Mouse (Mus musculus) forebrain, embryonic 13.5 days (tissue): ENCODE data around the gene Ifit1. TPM values are rescaled to one million over a fixed set of nuclear protein-coding genes. Genes with fewer than 3 reads are reported as not detected.

ENCODE experiments used
- ATAC-seq: fragments of 200-750 bp; cut with Nextera tagmentation; 2 replicates; pipeline ENCODE4 v1.8.0; 2017
- H3K27ac ChIP-seq: fragments of 300-500 bp; sonication (generic); 2 replicates; pipeline ENCODE4 v1.5.1; 2015; ENCODE audit warnings: inconsistent platforms, mild to moderate bottlenecking, moderate library complexity
- H3K27me3 ChIP-seq: fragments of 300-500 bp; sonication (generic); 2 replicates; pipeline ENCODE4 v1.6.1; 2015; ENCODE audit warnings: mild to moderate bottlenecking, inconsistent platforms
- H3K36me3 ChIP-seq: fragments of 300-500 bp; sonication (generic); 2 replicates; pipeline ENCODE4 v1.6.1; 2015; ENCODE audit warnings: mild to moderate bottlenecking, inconsistent platforms; ENCODE audit not compliant: poor library complexity, severe bottlenecking
- H3K4me1 ChIP-seq: fragments of 300-500 bp; sonication (generic); 2 replicates; pipeline ENCODE4 v1.6.1; 2015; ENCODE audit warnings: inconsistent platforms
- H3K4me2 ChIP-seq: fragments of 300-500 bp; sonication (generic); 2 replicates; pipeline ENCODE4 v1.6.1; 2015; ENCODE audit warnings: inconsistent platforms, mild to moderate bottlenecking, moderate library complexity
- H3K4me3 ChIP-seq: fragments of 300-500 bp; sonication (generic); 2 replicates; pipeline ENCODE4 v1.5.1; 2015; ENCODE audit warnings: mild to moderate bottlenecking, inconsistent platforms
- H3K9ac ChIP-seq: fragments of 300-500 bp; sonication (generic); 2 replicates; pipeline ENCODE4 v1.6.1; 2015; ENCODE audit warnings: mild to moderate bottlenecking, inconsistent platforms
- H3K9me3 ChIP-seq: fragments of 300-500 bp; sonication (generic); replicated peaks from 2 replicates; pipeline ENCODE4 v1.6.1; 2016; ENCODE audit warnings: inconsistent platforms
- WGBS: fragments of 180-500 bp; shearing (Covaris S2); methylation state at CpG from one replicate; pipeline ENCODE4 v1.1.7; 2015; 5-methylcytosine and 5-hydroxymethylcytosine counted together
- polyA plus RNA-seq: library from polyadenylated mRNA; unstranded; fragments of >200 nt; fragmentation: Nextera tagmentation; extraction: Ambion mirVana; gene quantifications from 2 replicates; pipeline ENCODE4 v1.2.1, GENCODE M21; 2015

Ifit1 gene
- polyA plus RNA-seq, 1 experiment from 2014 or later, result 0.17 TPM

DNA sequence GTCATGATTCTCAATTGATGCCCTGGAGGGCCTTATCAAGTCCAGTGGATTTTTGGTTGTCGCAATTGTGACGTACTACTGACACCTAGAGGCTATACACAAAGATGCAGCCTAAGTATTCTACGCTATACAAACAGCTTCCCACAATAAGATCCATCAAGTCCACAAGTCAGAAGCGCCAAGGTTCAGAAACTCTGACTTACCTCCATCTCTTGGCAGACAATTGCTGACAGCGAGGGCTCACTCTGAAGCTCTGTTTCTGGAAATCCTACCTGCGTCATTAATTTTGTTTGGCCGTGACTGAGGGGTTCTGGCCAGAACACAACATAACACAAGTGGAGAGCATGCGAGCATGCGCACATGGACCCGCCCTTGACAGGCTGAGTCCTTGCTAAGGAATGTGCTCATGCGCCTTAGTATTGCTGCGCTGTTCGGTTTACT lies 21.4 kb downstream of the Ifit1 start:
- 20% methylated on average over 13 of the region's 13 CpGs for WGBS

DNA sequence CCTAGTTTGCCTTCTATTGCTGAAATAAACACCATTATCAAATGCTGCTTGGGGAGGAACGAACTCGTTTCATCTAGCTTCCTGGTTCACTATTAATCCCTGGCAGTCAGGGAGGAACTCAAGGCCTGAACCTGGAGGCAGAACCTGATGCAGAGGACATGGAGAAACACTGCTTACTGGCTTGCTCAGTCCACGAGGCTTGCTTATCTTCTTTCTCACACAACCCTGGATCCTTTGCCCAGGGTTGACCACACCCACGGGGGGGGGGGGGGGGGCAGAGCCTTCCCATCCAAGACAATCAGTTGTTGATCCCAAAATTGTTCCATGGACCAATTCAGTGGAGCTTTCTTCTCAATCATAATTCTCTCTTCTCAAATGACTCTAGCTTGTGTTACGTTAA lies 22.1 kb downstream of the Ifit1 start:
- Histone ChIP-seq H3K4me3 (no peak overlapping the region), H3K4me1 (no peaks in the 10 kb centered on the region), H3K27me3 (no peaks in the 10 kb centered on the region), H3K27ac (no peak overlapping the region), H3K9me3 (no peaks in the 10 kb centered on the region), H3K9ac (no peak overlapping the region), H3K36me3 (no peaks in the 10 kb centered on the region), H3K4me2 (peak overlapping the region; percentile 57; the same call in 1 of the 2 replicates)
- peak; percentile 23; the same call in 1 of the 2 replicates for ATAC-seq
- 47% methylated on average over 5 of the region's 5 CpGs for WGBS

More for the DNA sequence above, 21.4 kb downstream of the Ifit1 start:
- peak overlapping the region; percentile 57 for H3K4me2 ChIP-seq
- no peak overlapping the region for H3K27ac ChIP-seq
- H3K27me3 ChIP-seq, result no peaks in the 10 kb centered on the region
- H3K4me1 ChIP-seq, result no peaks in the 10 kb centered on the region
- peak overlapping the region; percentile 37 for H3K4me3 ChIP-seq
- H3K36me3 ChIP-seq, result no peaks in the 10 kb centered on the region
- peak; percentile 96 for ATAC-seq
- H3K9ac ChIP-seq, result no peak overlapping the region
- no peaks in the 10 kb centered on the region for H3K9me3 ChIP-seq

DNA sequence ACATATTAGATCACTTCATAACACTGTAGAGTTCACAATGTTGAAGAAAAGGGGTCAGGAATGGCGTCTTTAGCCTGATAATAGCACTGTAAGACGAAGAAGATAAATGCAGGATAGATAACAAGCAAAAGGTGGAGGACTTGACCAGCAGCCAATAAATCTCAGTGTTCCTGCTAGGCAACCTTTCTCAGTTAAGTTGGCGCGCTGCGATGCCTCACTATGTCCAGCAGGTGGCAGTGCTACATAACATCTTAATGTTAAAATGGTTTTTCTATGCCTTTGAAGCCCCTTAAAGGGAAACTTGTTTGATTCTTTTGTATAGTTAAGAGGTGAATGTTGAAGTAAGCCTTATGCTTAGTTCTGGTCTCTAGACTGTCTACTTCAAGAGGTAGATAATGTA lies 25.5 kb downstream of the Ifit1 start:
- no peak for ATAC-seq
- H3K27ac ChIP-seq, result no peak overlapping the region
- 1% methylated on average over 5 of the region's 5 CpGs for WGBS
- H3K9me3 ChIP-seq, result no peaks in the 10 kb centered on the region
- H3K4me1 ChIP-seq, result no peaks in the 10 kb centered on the region
- no peak overlapping the region for H3K9ac ChIP-seq
- no peaks in the 10 kb centered on the region for H3K27me3 ChIP-seq
- no peak overlapping the region for H3K4me3 ChIP-seq
- no peaks in the 10 kb centered on the region for H3K36me3 ChIP-seq
- H3K4me2 ChIP-seq, result no peak overlapping the region

DNA sequence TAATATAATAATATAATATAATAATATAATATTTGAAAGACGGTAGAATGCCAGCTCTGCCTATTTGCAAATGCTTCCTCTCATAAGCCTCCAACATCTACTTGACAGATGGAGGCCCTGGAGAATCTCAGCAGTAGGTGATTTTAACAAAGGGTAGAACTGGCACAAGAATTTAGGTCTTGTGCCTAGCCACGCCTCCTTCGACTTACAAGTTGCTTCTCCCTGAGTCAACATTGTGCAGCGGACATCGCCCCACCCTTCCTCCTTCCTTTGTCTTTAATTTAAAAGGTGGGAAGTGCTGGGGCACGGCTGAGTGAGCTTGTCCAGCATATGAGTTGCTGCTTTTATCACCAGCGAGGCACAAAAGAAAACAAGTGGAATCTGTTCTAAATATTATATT lies 32.8 kb downstream of the Ifit1 start:
- Histone ChIP-seq H3K9me3 (no peaks in the 10 kb centered on the region), H3K4me1 (no peaks in the 10 kb centered on the region), H3K36me3 (no peaks in the 10 kb centered on the region), H3K27ac (no peak overlapping the region), H3K4me3 (no peak overlapping the region), H3K9ac (no peak overlapping the region), H3K27me3 (no peaks in the 10 kb centered on the region), H3K4me2 (no peak overlapping the region)
- 60% methylated on average over 7 of the region's 7 CpGs for WGBS
- no peak for ATAC-seq

DNA sequence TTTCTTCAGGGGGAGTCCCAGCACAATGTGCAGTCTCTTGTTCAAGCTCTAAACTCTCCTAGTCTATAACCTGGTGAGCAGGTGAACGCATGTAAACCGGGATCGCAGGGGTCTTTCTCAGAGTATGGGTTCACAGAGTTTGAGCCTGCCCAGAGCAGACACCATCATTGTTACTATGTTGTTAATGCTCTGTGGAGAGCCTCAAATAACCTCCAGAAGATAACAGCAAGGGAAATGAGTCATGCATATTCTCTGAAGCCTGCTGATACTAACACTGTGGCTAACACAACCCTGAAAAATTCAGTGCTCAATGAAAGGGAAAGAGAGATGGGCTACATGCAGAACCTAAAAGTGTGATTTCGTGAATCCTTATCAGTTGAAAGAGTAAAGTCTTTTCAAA lies 37.8 kb downstream of the Ifit1 start:
- H3K9me3 ChIP-seq, result no peaks in the 10 kb centered on the region
- no peaks in the 10 kb centered on the region for H3K36me3 ChIP-seq
- no peaks in the 10 kb centered on the region for H3K4me1 ChIP-seq
- ATAC-seq, result no peak
- H3K9ac ChIP-seq, result no peak overlapping the region
- no peaks in the 10 kb centered on the region for H3K27me3 ChIP-seq
- WGBS, result 94% methylated on average over 4 of the region's 4 CpGs
- no peak overlapping the region for H3K4me2 ChIP-seq
- H3K4me3 ChIP-seq, result no peak overlapping the region
- H3K27ac ChIP-seq, result no peak overlapping the region

DNA sequence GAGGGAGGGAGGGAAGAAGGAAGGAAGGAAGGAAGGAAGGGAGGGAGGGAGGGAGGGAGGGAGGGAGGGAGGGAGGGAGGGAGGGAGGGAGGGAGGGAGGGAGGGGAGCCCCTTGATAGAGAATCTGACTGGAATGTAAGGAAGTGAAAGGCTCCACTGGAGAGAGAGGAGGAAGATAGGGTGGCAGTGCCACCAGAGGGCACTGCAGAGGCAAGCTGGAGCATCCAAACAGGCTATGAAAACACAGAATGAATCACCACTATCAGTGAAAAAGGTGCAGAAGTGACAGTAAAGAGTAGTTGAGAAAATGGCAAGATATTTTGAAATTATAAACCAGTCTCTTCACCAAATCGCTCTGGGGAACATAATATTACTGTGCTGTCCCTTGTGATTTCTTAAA lies 44.2 kb downstream of the Ifit1 start:
- Histone ChIP-seq H3K4me2 (no peak overlapping the region), H3K36me3 (no peaks in the 10 kb centered on the region), H3K27me3 (no peaks in the 10 kb centered on the region), H3K27ac (no peak overlapping the region), H3K9me3 (no peaks in the 10 kb centered on the region), H3K9ac (no peak overlapping the region), H3K4me1 (no peaks in the 10 kb centered on the region), H3K4me3 (no peak overlapping the region)
- ATAC-seq, result peak; percentile 55; the same call in 1 of the 2 replicates
- 78% methylated on average over 1 of the region's 1 CpGs for WGBS

DNA sequence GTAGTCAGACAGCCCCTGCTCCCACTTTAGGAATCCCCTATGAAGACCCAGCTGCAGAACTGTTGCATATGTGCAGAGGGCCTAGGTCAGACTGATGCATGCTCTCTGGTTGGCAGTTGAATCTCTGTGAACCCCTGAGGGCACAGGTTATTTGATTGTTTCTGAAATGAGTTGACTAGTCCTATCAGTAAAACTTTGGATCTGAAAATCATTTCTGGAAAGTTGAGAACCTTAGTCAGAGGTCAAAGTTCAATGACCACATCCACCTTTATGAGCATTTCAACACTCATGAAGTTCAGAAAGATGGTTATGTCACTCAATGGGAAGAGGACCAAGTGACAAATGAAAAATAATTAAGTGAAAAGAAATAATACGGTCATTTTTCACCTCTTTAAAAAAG lies 44.9 kb downstream of the Ifit1 start:
- Histone ChIP-seq H3K4me2 (no peak overlapping the region), H3K9me3 (no peaks in the 10 kb centered on the region), H3K27me3 (no peaks in the 10 kb centered on the region), H3K4me1 (no peaks in the 10 kb centered on the region), H3K4me3 (no peak overlapping the region), H3K9ac (no peak overlapping the region), H3K36me3 (no peaks in the 10 kb centered on the region), H3K27ac (no peak overlapping the region)
- 91% methylated on average over 1 of the region's 1 CpGs for WGBS
- no peak for ATAC-seq

DNA sequence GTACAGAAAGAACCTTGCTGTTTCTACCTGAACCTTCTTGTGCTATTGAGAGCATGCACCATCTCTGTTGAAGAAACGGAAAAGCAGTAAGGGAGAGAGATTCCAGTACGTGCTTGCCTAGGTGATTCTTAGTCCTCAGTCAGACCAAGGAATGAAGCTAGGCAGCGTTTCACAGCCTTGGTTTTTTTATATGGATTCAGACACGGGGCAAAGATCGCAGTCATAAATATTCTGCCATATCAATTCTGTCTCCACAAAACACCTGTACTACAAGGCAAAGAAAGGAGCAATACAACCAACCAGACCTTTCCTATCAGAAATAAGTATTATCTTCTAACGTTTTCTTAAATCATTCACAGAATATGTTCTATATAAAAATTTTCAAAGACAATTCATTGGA lies 50.7 kb downstream of the Ifit1 start:
- Histone ChIP-seq H3K4me3 (no peak overlapping the region), H3K4me2 (no peak overlapping the region), H3K27me3 (no peaks in the 10 kb centered on the region), H3K9me3 (no peaks in the 10 kb centered on the region), H3K4me1 (no peaks in the 10 kb centered on the region), H3K27ac (no peak overlapping the region), H3K36me3 (no peaks in the 10 kb centered on the region), H3K9ac (no peak overlapping the region)
- 92% methylated on average over 6 of the region's 6 CpGs for WGBS
- ATAC-seq, result no peak

DNA sequence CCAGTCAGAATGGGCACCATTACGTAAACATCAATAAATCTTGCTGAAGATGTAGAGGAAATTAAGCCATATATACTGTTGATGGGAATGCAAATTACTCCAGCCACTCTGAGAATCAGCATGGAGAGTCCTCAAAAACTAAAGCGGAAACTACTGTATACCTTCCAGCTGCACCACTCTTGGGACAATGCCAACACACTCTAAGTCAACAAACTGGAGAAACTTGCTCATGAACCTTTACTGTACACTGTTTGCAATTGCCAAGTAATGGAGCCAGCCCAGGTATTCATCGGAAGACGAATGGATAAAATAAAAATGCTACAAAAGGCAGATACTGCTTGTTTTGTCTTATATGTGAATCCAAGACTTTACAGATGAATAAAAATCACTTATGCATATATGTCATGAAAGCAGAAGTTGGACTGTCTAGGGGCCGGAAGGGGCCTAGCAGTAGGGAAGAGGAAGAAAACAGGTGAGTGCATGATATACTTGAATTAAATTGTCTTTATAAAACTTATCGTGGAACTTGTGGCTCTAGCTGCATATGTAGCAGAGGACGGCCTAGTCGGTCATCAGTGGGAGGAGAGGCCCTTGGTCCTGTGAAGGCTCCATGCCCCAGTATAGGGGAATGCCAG lies 55.8 kb downstream of the Ifit1 start:
- H3K4me2 ChIP-seq, result no peak overlapping the region
- H3K27me3 ChIP-seq, result no peaks in the 10 kb centered on the region
- no peaks in the 10 kb centered on the region for H3K4me1 ChIP-seq
- H3K36me3 ChIP-seq, result no peaks in the 10 kb centered on the region
- no peak for ATAC-seq
- 95% methylated on average over 8 of the region's 8 CpGs for WGBS
- no peak overlapping the region for H3K27ac ChIP-seq
- H3K4me3 ChIP-seq, result no peak overlapping the region
- H3K9me3 ChIP-seq, result no peaks in the 10 kb centered on the region
- no peak overlapping the region for H3K9ac ChIP-seq

DNA sequence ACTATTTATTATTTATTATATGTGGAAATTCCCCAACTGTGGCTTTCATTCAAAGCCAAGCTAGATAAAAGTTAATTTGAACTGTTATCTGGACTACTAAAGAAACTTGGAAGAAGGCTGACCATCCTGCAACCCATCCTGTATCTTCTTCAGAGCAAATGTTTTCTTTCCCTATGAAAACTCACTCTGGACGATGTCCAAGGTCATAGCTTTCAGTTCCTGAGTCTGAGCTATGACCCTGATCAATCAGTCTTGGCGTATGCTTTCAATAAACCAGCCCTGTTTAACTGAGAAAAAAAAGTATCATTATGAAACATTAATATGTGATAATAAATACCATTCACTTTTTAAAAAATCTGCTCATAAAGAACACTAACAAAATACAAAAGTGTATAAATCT lies 56.8 kb downstream of the Ifit1 start:
- Histone ChIP-seq H3K27me3 (no peaks in the 10 kb centered on the region), H3K4me2 (no peak overlapping the region), H3K4me1 (no peaks in the 10 kb centered on the region), H3K9ac (no peak overlapping the region), H3K36me3 (no peaks in the 10 kb centered on the region), H3K4me3 (no peak overlapping the region), H3K27ac (no peak overlapping the region), H3K9me3 (no peaks in the 10 kb centered on the region)
- WGBS, result 83% methylated on average over 2 of the region's 2 CpGs
- ATAC-seq, result no peak

DNA sequence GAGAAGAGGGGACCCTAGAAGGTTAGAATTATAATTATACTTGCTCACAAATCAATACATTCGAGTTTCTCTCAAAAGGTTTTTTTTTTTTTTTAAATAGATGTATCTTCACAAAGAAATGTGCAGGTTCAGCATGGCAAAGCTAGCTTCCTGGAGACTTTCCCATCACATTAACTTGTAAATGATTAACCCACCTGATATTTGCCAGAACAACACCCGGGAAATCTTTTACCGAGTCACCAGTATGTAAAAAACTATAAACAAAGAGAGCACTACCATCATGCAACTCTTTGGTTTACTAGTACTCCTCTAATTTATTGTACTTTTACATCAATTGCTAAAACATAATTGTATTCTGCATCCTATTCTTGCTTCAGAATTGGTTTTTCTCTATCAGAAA lies 57.8 kb downstream of the Ifit1 start:
- 91% methylated on average over 3 of the region's 3 CpGs for WGBS

DNA sequence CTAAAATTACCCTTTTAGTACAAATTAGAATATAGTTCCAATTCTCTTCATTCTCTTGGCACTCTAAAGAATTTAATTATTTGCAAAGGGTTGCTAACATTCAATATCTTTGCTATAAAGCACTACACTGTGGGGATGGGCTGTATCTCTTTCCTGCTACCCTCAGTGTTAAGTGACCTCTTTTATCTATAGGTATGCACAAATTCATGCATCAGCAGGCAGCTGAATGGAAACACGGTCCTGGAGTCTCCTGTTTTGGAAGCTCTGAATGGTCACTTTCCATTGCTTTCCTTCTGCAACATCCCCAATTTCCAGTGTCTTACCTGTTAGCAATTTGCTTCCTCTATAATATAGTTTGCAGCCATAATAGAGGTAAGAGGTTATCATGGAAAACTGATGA lies 58.2 kb downstream of the Ifit1 start:
- no peak overlapping the region for H3K4me2 ChIP-seq
- H3K36me3 ChIP-seq, result no peaks in the 10 kb centered on the region
- no peak overlapping the region for H3K27ac ChIP-seq
- no peaks in the 10 kb centered on the region for H3K4me1 ChIP-seq
- no peaks in the 10 kb centered on the region for H3K27me3 ChIP-seq
- no peak for ATAC-seq
- no peak overlapping the region for H3K4me3 ChIP-seq
- H3K9ac ChIP-seq, result no peak overlapping the region
- no peaks in the 10 kb centered on the region for H3K9me3 ChIP-seq
- 73% methylated on average over 1 of the region's 1 CpGs for WGBS

More for the DNA sequence above, 57.8 kb downstream of the Ifit1 start:
- Histone ChIP-seq H3K36me3 (no peaks in the 10 kb centered on the region), H3K9me3 (no peaks in the 10 kb centered on the region), H3K4me3 (no peak overlapping the region), H3K27ac (no peak overlapping the region), H3K4me1 (no peaks in the 10 kb centered on the region), H3K27me3 (no peaks in the 10 kb centered on the region), H3K4me2 (no peak overlapping the region), H3K9ac (no peak overlapping the region)
- no peak for ATAC-seq

DNA sequence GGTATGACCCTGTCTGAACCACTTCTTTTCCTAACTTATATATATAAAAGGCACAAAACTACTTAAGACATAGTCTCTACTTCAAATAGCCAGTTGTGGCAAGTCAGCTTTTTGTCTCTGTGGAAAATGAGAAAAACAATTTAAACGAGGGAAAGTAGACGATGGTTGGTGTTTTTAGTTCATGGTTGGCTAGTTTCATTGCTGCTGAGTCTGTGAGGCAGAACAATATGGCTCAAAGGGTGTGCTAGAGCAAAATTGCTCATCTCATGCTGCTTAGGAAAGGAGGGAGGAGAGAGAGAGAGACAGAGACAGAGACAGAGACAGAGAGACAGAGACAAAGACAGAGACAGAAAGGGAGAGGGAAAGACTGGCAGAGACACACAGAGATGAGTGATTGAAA lies 58.6 kb downstream of the Ifit1 start:
- no peak overlapping the region for H3K9ac ChIP-seq
- H3K4me3 ChIP-seq, result no peak overlapping the region
- no peaks in the 10 kb centered on the region for H3K27me3 ChIP-seq
- ATAC-seq, result no peak
- H3K36me3 ChIP-seq, result no peaks in the 10 kb centered on the region
- no peaks in the 10 kb centered on the region for H3K9me3 ChIP-seq
- 53% methylated on average over 2 of the region's 2 CpGs for WGBS
- H3K4me2 ChIP-seq, result no peak overlapping the region
- H3K27ac ChIP-seq, result no peak overlapping the region
- no peaks in the 10 kb centered on the region for H3K4me1 ChIP-seq
